Mouse (Mus musculus) activated CD4-positive, CD25-positive, alpha-beta regulatory T cell, adult 4 months (primary cell): ENCODE results near the gene Erich6. TPM values are rescaled to one million over a fixed set of nuclear protein-coding genes. Genes with fewer than 3 reads are reported as not detected.

Source experiments
- ATAC-seq: one replicate; pipeline ENCODE4 v1.8.0; 2017
- polyA plus RNA-seq, 2 experiments: library from polyadenylated mRNA; unstranded; fragments of 100-300 nt; shearing (Covaris generic); gene quantifications; one replicate each; pipeline ENCODE4 v1.2.1; 2017

The Erich6 gene
- not detected for polyA plus RNA-seq

DNA sequence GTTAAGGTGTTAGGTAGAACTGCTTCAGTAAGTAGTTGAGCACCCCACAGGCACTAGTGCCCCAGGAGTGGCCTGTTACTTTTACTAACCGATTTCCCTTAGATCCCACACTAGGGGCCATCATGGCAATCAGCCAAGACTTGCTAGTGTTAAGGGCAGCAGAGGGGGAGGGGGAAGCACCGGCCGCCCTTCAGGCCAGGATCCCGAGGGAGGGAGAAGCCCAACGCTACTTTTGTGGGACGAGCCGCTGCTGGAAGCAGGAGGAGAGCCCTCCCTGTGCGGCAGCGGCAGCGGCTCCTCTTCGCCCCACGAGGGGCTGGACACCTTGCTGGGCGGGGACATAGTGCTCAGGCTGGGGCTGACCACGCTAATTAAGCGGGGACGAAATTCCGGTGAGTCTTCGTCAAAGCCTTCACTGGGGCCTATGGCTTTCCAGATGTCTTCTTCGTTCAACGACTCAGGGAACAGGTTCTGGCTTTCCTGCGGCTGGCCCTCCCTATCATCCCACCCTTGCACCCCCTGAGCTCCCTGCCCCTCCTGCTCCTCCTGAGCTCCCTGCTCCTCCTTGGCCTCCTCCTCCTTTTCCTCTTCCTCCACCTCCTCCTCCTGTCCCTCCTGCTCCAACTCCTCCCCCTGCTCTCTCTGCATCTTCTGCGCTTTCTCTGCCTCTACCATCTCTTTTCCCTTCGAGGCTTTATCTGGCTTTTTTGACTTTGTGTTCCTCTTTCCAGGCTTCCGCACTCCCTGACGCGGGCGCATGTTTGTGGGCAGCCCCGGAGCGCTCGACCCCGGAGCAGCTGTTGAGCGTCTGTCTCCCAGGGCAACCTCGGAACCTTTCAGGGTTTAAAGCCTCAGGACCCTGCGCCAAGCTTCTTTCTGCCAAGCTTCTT lies at the start of gene Erich6:
Gene Erich6, minus strand, starts transcription at position 802 of the 890 bp plus-strand sequence.
- ATAC-seq, result no peak

- no peak for ATAC-seq
Observed at GRCm38 (mm10) chr3:58686206-58686921, 49.4 kb upstream of the Erich6 start.

- ATAC-seq, result no peak
Observed at GRCm38 (mm10) chr3:58685396-58685795, 48.4 kb upstream of the Erich6 start.

DNA sequence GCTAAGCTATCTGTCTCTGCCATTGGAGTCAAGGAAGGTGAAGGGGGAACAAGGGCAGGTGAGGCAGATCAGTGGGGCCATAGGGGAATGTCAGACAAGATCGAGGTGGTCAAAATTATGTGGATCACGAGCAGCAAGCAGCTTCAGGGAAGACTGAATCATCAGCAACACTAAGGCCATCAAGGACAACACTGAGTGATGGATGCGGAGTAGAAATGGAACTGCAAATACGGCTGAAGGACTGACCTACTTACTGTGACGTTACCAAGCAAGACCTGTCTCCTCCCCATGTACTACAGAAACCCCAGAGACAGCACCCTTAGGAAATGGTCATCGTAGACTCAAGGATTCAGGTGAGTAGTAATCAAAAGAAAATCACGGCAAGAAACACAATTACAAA lies 46.3 kb upstream of the Erich6 start:
- no peak for ATAC-seq

DNA sequence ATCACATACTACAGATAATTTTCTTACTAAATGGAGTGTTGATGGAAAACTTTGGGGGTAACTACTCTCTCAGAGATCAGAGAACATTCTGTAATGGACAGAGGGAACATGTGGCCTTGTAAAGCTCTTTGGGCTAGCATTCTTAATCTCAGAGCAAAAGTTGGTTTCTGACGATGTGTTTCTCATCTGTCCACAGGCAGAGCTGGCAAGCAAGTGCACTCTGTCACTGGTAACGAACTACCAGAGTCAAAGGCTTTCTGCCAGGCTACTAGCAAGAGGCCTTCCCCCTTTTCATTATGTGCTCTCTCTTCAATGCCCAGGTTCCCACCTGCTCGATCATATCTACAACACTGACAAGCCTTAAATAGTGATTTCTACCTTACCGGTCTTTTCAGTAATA lies 45.3 kb upstream of the Erich6 start:
- no peak for ATAC-seq

DNA sequence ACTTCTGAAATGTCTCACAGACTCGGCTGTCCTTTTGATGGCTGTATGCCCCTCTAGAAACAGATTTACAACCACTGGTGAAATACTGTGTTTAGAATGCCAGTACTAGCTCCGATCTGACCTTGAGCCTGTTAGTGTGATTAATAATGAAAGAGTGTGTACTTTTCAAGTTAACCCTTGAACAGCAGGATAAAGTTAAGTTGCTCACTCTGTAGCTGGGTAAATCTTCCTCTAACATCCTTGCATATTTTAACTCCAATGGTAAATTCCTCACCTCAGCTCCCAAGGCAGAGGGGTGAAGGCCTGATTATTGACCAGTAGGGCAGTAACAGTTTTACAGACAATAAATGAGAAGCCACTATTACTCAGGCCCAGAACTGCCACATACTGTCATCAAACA lies 44.8 kb upstream of the Erich6 start:
- ATAC-seq, result no peak

GRCm38 (mm10) chr3:58680943-58681637 lies 44.1 kb upstream of the Erich6 start:
- no peak for ATAC-seq

DNA sequence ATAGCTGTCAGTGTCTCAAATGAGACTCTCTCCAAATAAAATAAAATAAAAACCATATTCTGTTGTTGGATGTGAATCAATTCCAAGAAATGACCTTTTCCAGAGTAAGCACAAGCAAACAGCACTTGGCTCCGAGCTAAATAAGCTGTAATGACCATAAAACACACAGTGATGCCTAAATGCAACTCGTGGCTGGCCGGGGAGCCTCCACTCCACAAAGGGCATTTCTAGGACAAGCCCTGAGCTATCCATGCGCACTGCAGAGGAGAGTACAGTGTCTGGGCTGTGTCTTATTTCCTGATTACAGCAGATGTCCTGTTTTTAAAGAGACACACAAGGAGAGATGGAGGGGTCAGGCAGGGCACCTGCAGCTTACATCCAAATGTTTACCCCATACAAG lies 43.0 kb upstream of the Erich6 start:
- no peak for ATAC-seq

GRCm38 (mm10) chr3:58678905-58679304 lies 41.9 kb upstream of the Erich6 start:
- no peak for ATAC-seq

- ATAC-seq, result no peak
Observed at GRCm38 (mm10) chr3:58678384-58678783, 41.4 kb upstream of the Erich6 start.

- no peak for ATAC-seq
Observed at GRCm38 (mm10) chr3:58677615-58678014, 40.6 kb upstream of the Erich6 start.

DNA sequence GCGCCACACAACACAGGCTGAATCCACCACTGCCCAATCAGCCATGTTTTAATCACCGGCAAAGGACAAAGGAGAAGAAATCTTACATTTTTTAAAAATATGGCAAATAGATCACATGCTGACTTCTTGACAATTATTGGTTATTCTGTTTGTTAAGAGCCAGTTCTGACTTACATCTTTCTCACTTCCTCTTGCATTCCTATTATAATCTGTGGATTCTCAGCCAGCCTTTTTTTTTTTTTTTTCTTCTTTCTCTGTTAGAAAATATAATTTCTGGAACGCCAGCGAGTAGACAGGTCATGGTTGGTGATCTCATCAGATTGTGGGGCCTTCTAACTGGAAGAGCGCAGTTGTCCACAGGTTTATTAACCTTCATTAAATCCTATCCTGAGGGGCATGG lies 36.3 kb upstream of the Erich6 start:
- ATAC-seq, result no peak

DNA sequence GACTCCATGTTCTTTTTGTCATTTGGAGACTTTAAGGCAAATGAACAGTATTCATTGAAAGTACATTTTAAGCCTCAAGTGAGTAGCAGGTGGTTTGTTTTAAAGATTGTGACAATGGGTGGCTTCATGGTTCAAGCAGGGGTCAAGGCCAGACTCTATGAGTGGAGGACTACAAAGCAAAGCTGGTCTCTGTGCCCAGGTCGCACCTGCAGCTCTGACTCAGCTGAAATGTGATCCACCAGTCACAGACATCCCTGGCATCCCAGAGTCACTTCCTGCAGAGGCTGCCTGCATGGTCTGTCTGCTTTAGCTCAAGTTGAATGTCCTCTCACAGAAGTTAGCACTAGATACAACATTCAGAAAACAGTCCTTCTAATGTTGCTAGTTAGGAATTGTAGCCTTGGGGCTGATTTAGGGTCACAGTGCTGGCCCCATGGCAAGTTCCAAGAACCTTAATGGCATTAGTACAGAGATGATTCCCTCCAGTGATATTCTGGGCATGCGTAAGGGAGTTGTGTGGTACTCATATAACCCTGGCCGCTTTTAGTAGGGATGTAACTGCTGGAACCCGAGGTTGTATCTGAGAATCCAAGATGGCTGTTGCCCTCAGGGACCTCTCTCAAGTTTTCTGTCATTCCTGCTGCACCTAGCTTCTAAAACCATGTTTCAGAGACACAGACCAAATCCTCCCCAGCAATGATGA lies 35.6 kb upstream of the Erich6 start:
- no peak for ATAC-seq

GRCm38 (mm10) chr3:58671616-58672250 lies 34.7 kb upstream of the Erich6 start:
- ATAC-seq, result no peak

DNA sequence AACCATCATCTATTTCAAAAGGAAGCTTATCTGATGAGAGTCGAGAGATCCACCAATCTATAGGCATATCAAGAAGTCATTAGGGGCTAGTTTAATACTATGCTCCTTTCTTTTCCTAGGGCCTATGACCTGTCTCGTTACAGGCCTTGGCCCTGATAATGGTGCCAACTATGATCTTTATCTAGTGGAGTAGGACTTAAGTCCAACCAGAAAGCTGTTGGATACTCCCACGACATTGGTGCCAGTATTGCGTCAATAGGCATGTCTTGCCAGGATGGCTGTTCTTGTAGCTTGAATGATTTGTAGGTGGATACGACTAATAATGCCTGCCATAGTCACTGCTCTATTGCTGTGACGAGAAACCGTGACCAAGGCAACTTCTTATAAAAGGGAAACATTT lies 27.0 kb upstream of the Erich6 start:
- ATAC-seq, result no peak

DNA sequence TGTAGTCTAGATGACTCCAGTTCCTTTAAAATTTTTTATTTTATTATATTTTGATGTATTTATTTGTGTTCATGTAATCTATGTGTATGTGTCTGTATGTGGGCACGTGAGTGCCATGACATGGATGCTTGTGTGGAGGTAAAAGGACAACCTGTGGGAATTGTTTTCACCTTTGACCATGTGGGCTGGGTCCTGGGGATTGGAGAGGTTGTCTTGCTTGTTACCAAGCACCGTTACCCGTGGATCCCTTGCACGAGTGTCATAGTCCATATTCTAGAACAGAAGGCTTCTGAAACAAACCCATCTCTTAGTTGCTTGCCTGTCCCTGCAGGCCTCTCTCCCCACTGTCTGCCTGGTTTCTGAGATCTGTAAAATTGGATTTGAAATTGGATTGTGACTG lies 23.6 kb upstream of the Erich6 start:
- ATAC-seq, result no peak

GRCm38 (mm10) chr3:58657356-58657755 lies 20.3 kb upstream of the Erich6 start:
- ATAC-seq, result peak; percentile 72

- peak; percentile 57 for ATAC-seq
Observed at GRCm38 (mm10) chr3:58655362-58656130, 18.5 kb upstream of the Erich6 start.

DNA sequence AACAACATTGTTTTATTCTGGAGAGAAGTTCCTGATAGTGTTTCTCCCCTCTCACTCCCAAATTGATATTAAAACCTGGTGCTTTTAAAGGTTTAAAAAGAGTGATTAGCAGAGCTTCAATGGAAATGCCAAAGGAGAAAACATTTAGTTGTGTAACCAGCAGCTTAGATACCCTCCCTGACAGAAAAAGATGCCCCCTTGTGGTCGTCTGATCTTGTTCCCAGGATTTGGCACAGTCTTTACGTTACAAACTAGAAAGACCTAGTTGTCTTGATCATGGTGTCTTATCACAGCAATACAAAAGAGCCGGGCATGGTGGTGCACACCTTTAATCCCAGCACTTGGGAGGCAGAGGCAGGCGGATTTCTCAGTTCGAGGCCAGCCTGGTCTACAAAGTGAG lies 16.9 kb upstream of the Erich6 start:
- ATAC-seq, result no peak

GRCm38 (mm10) chr3:58650328-58650727 lies 13.3 kb upstream of the Erich6 start:
- no peak for ATAC-seq

DNA sequence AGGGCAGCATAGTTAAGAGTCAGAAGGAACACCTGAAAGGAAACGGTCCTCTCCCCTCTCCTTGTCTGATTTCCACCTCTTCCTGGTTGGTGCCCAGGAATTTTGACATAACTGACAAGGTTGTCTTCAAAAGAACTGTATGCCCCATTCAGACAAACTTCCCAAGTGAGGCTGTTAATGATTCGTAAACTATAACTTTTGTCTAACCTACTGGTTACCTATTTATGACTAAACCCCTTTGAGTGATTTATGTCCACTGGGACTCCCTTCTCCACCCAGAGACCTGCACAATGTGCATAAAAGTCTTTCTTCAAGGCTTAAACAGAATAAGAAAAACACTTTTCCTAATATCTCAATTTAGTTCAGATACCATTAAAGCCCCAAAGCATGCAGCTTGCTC lies 10.2 kb upstream of the Erich6 start:
- ATAC-seq, result no peak
